Mouse (Mus musculus) ES-E14 (cell line): ENCODE measurements at regions not wholly inside any gene's neighbourhood (a gene's known extent, or its start where the extent isn't known, plus 50 kb on each side); places are given as distances from the start of the nearest gene placed in this dataset.

ENCODE experiments used
- DNase-seq: peaks from one replicate; pipeline ENCODE4 v3.0.0-alpha.2; 2013; ENCODE audit warnings: low read depth, low spot score
- H3K27ac ChIP-seq: 2 replicates; pipeline ENCODE4 v1.5.1; 2012; ENCODE audit warnings: low read depth, mild to moderate bottlenecking, low read length, moderate library complexity, mixed read lengths; ENCODE audit not compliant: poor library complexity, insufficient read depth, severe bottlenecking
- H3K36me3 ChIP-seq: 2 replicates; pipeline ENCODE4 v1.6.1; 2012; ENCODE audit warnings: mild to moderate bottlenecking, low read length, moderate library complexity, mixed read lengths; ENCODE audit not compliant: control insufficient read depth, poor library complexity, insufficient read depth, severe bottlenecking
- H3K4me1 ChIP-seq, 2 experiments: fragments of 150-350 bp in 1 of 2; sonication (generic) in 1 of 2; 2 replicates each; pipeline ENCODE4 v1.6.1; 2012; ENCODE audit warnings: low read length in 2 of 2, mild to moderate bottlenecking in 1 of 2, mixed read lengths in 1 of 2; ENCODE audit not compliant: control insufficient read depth in 2 of 2, insufficient read depth in 2 of 2, poor library complexity in 1 of 2
- H3K4me3 ChIP-seq, 2 experiments: fragments of 150-350 bp in 1 of 2; sonication (generic) in 1 of 2; 2 replicates each; pipeline ENCODE4 v1.5.1; 2012; ENCODE audit warnings: low read length in 2 of 2, low read depth in 1 of 2, mild to moderate bottlenecking in 1 of 2, mixed read lengths in 1 of 2; ENCODE audit not compliant: insufficient read depth in 1 of 2, poor library complexity in 1 of 2, severe bottlenecking in 1 of 2
- H3K9ac ChIP-seq: 2 replicates; pipeline ENCODE4 v1.6.1; 2012; ENCODE audit warnings: low read depth, mild to moderate bottlenecking, low read length, mixed read lengths; ENCODE audit not compliant: poor library complexity, insufficient read depth, severe bottlenecking
- H3K9me3 ChIP-seq: fragments of 150-350 bp; sonication (generic); 2 replicates; pipeline ENCODE4 v1.6.1; 2012; ENCODE audit warnings: low read depth, mild to moderate bottlenecking, low read length; ENCODE audit not compliant: control insufficient read depth, insufficient read depth
- CHD2 ChIP-seq: IDR thresholded peaks from 2 replicates; pipeline ENCODE4 v1.6.1; 2014; ENCODE audit warnings: mild to moderate bottlenecking, low read depth, low read length, inconsistent platforms
- HCFC1 ChIP-seq: IDR thresholded peaks from 2 replicates; pipeline ENCODE4 v1.6.1; 2012; ENCODE audit warnings: low read length, inconsistent platforms, borderline replicate concordance; ENCODE audit not compliant: insufficient read depth
- MAFK ChIP-seq: IDR thresholded peaks from 2 replicates; pipeline ENCODE4 v1.6.1; 2014; ENCODE audit warnings: mild to moderate bottlenecking, low read depth, low read length, inconsistent platforms; ENCODE audit not compliant: insufficient read depth
- ZC3H11A ChIP-seq: IDR thresholded peaks from 2 replicates; pipeline ENCODE4 v1.6.1; 2012; ENCODE audit warnings: low read depth, mild to moderate bottlenecking, inconsistent platforms, low read length, borderline replicate concordance
- ZNF384 ChIP-seq: IDR thresholded peaks from 2 replicates; pipeline ENCODE4 v1.6.1; 2012; ENCODE audit warnings: low read depth, low read length, inconsistent platforms
- in situ Hi-C, 2 experiments: fragments of 600-800 bp; cut with MboI; formaldehyde crosslinking; loops; one replicate each; pipeline ENCODE4 v1.15.1; 2025; ENCODE audit warnings: low sequenced_read_pairs in 2 of 2, inconsistent platforms in 1 of 2; ENCODE audit not compliant: unreplicated experiment in 2 of 2

DNA sequence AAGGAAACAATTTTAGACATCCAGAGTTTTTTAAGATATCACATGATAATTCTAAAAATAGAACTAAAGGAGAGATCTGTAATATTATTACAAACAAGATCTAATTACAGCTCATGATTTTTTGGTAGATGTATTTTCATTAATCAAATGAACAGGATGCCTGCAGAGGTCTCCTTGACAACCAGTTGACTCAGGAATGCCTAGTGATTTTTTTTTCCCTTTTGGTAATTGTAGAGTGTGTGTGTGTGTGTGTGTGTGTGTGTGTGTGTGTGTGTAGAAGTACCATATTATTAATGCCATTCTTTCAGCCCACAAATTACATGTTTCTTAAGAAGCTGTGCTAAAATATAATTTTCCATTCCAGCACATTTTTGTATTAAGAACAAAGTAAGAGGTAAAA, 365.1 kb downstream of the Plod2 start:
- H3K9me3 ChIP-seq: no peaks in the 10 kb centered on the region
- H3K4me1 ChIP-seq: no peaks in the 10 kb centered on the region
- H3K36me3 ChIP-seq: no peaks in the 10 kb centered on the region
- in situ Hi-C loops: no loop called here
- no peak for DNase-seq
- no peak overlapping the region for H3K27ac ChIP-seq
- H3K4me3 ChIP-seq: no peak overlapping the region
- no peak for TF ChIP-seq ZNF384
- no peak for TF ChIP-seq CHD2
- H3K9ac ChIP-seq: no peak overlapping the region

GRCm38 (mm10) chr9:92919396-92919795, 377.4 kb downstream of the Plod2 start:
- Histone ChIP-seq H3K4me1 (no peaks in the 10 kb centered on the region), H3K36me3 (no peaks in the 10 kb centered on the region), H3K4me3 (no peak overlapping the region), H3K9me3 (no peaks in the 10 kb centered on the region), H3K27ac (no peak overlapping the region), H3K9ac (no peak overlapping the region)
- in situ Hi-C loops: no loop called here
- TF ChIP-seq ZC3H11A (no peak), HCFC1 (no peak), CHD2 (no peak), MAFK (no peak), ZNF384 (no peak)
- DNase-seq: no peak

- DNase-seq: peak; percentile 54
- TF ChIP-seq HCFC1 (no peak), MAFK (0 out of 2 replicates have a peak, but pooled peaks have one; percentile 28), CHD2 (0 out of 2 replicates have a peak, but pooled peaks have one; percentile 28)
- peaks cover 4% of the 10 kb centered on the region for H3K9me3 ChIP-seq
- H3K4me1 ChIP-seq: no peaks in the 10 kb centered on the region
- in situ Hi-C loops: no loop called here
- no peak overlapping the region for H3K4me3 ChIP-seq
- no peak overlapping the region for H3K27ac ChIP-seq
- H3K36me3 ChIP-seq: no peaks in the 10 kb centered on the region; the same call in 1 of the 2 replicates
- H3K9ac ChIP-seq: no peak overlapping the region
These were observed 388.4 kb downstream of the Plod2 start for GRCm38 (mm10) chr9:92930231-92930966.

DNA sequence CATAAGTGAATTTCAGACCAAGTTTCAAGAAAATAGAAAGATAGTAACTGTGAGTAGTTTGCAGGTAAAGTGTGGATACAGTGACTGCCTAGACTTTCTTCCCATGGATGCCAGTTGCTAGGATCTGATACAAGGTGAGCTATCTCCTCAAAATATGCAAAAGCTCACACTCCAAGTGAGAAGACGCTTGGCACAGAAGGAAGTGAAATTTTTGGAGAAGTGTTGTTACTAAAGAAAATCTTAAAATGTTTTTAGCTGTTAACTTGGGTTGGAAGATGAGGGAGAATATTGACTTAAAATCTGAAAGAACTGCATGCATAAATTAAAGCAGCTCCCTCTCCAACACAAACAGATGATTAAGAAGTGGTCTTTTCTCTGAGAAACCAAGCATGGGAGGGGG, 395.8 kb downstream of the Plod2 start:
- H3K4me1 ChIP-seq: no peaks in the 10 kb centered on the region
- peaks cover 3% of the 10 kb centered on the region; the same call in 1 of the 2 replicates for H3K9me3 ChIP-seq
- H3K36me3 ChIP-seq: no peaks in the 10 kb centered on the region; the same call in 1 of the 2 replicates
- H3K27ac ChIP-seq: no peak overlapping the region
- DNase-seq: no peak
- in situ Hi-C loops: no loop called here
- TF ChIP-seq MAFK (no peak), ZNF384 (no peak), ZC3H11A (no peak)
- no peak overlapping the region for H3K9ac ChIP-seq
- no peak overlapping the region for H3K4me3 ChIP-seq

DNA sequence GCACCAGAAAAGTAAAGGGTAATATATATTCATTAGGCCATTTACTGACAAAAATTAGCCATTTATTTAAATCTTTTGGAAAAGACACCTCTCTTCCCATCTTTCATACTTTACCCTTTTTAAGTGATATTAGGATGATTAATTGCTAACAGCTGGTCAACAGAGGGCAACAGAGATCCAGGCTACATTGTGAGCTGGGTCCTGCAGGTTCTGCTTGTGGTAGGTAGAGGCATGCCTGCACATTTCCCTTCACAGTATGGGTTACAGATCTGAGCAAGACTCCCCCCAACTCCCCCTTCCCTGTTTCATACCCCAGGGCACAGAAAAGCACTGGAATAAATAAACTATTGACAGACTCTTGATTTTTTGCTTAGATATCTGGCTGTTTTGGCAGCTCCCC, 408.1 kb downstream of the Plod2 start:
- DNase-seq: no peak
- TF ChIP-seq MAFK (no peak), ZC3H11A (no peak), ZNF384 (no peak), CHD2 (no peak), HCFC1 (no peak)
- in situ Hi-C loops: no loop called here
- Histone ChIP-seq H3K36me3 (no peaks in the 10 kb centered on the region), H3K4me1 (no peaks in the 10 kb centered on the region), H3K9ac (no peak overlapping the region), H3K9me3 (no peaks in the 10 kb centered on the region), H3K4me3 (no peak overlapping the region), H3K27ac (no peak overlapping the region)
